Mouse (Mus musculus) cerebellum, adult 18-20 months (tissue): ENCODE measurements around the gene Plxdc1.

Source experiments
- DNase-seq, 2 experiments: peaks; one replicate each; pipeline ENCODE4 v3.0.0; 2021

The Plxdc1 gene

GRCm38 (mm10) chr11:97986738-97987465 lies 658 bp upstream of the Plxdc1 start:
- no peak for DNase-seq

GRCm38 (mm10) chr11:97983983-97984382 lies 2.3 kb downstream of the Plxdc1 start:
- no peak for DNase-seq

GRCm38 (mm10) chr11:97983506-97983905 lies 2.7 kb downstream of the Plxdc1 start:
- no peak for DNase-seq

GRCm38 (mm10) chr11:97982721-97983120 lies 3.5 kb downstream of the Plxdc1 start:
- DNase-seq = no peak

GRCm38 (mm10) chr11:97980531-97980966 lies 5.7 kb downstream of the Plxdc1 start:
- no peak for DNase-seq

GRCm38 (mm10) chr11:97979824-97980495 lies 6.3 kb downstream of the Plxdc1 start:
- no peak for DNase-seq

GRCm38 (mm10) chr11:97978392-97978791 lies 7.9 kb downstream of the Plxdc1 start:
- DNase-seq = no peak

- DNase-seq = no peak
Measured at GRCm38 (mm10) chr11:97977797-97978196, 8.4 kb downstream of the Plxdc1 start.

GRCm38 (mm10) chr11:97974746-97975145 lies 11.5 kb downstream of the Plxdc1 start:
- no peak for DNase-seq

GRCm38 (mm10) chr11:97974141-97974540 lies 12.1 kb downstream of the Plxdc1 start:
- no peak for DNase-seq

- DNase-seq = no peak
Measured at GRCm38 (mm10) chr11:97972434-97972833, 13.8 kb downstream of the Plxdc1 start.

- peak; percentile 41 to 62 for DNase-seq
Measured at GRCm38 (mm10) chr11:97971232-97971631, 15.0 kb downstream of the Plxdc1 start.

- DNase-seq = no peak
Measured at GRCm38 (mm10) chr11:97970771-97971170, 15.5 kb downstream of the Plxdc1 start.

GRCm38 (mm10) chr11:97968385-97968784 lies 17.9 kb downstream of the Plxdc1 start:
- DNase-seq = no peak

- DNase-seq = peak; percentile 57 to 62
Measured at GRCm38 (mm10) chr11:97967114-97967513, 19.1 kb downstream of the Plxdc1 start.

GRCm38 (mm10) chr11:97960907-97961306 lies 25.3 kb downstream of the Plxdc1 start:
- peak; percentile 58 to 62 for DNase-seq

GRCm38 (mm10) chr11:97959300-97959680 lies 27.0 kb downstream of the Plxdc1 start:
- no peak for DNase-seq

- no peak for DNase-seq
Measured at GRCm38 (mm10) chr11:97958641-97959299, 27.5 kb downstream of the Plxdc1 start.

GRCm38 (mm10) chr11:97956905-97957560 lies 29.2 kb downstream of the Plxdc1 start:
- DNase-seq = peak; percentile 83 to 86

- no peak for DNase-seq
Measured at GRCm38 (mm10) chr11:97955915-97956314, 30.3 kb downstream of the Plxdc1 start.

GRCm38 (mm10) chr11:97955146-97955902 lies 30.9 kb downstream of the Plxdc1 start:
- no peak for DNase-seq

- no peak for DNase-seq
Measured at GRCm38 (mm10) chr11:97954469-97955141, 31.6 kb downstream of the Plxdc1 start.
